Mouse (Mus musculus) bone marrow macrophage, adult 2 months (primary cell): ENCODE data around the gene Tanc2.

Source experiments
- CTCF ChIP-seq: IDR thresholded peaks from 2 replicates; pipeline ENCODE4 v1.5.1; 2012; ENCODE audit warnings: low read depth, mild to moderate bottlenecking, low read length, moderate library complexity
- POLR2A ChIP-seq: IDR thresholded peaks from 2 replicates; pipeline ENCODE4 v1.6.1; 2012; ENCODE audit warnings: mild to moderate bottlenecking, low read depth, low read length, borderline replicate concordance

DNA sequence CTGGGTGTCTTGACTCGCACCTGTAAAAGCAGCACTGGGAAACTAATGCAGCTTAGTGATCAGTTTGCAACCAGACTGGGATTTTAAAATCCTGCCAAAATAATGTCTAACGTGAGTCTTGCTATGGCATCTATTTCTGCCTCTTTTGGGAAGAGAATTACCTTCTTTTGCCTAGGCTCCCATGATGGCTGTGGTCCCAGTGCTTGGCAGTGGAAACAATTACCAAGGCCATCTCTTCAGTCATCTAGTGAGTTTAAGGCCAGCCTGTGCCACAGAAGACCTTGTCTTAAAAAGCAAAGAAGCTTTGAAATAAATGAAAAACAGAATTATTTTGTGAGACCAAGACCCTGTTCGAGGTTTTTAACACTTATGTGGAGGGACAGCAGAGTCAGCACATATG, 213.9 kb downstream of the Tanc2 start:
- no peak for TF ChIP-seq CTCF
- TF ChIP-seq POLR2A = no peak
